Mouse (Mus musculus): ENCODE data around the gene Ttc21a. TPM values are rescaled to one million over a fixed set of nuclear protein-coding genes. Genes with fewer than 3 reads are reported as not detected.
A peak's percentile ranks its signal among the peaks of the same experiment; 100 is the strongest.

Ttc21a gene
- 1.5 and 5.0 TPM in 2 replicates for polyA plus RNA-seq (2011; ENCODE audit: insufficient read depth, insufficient read length, low replicate concordance, missing spikeins)

DNA sequence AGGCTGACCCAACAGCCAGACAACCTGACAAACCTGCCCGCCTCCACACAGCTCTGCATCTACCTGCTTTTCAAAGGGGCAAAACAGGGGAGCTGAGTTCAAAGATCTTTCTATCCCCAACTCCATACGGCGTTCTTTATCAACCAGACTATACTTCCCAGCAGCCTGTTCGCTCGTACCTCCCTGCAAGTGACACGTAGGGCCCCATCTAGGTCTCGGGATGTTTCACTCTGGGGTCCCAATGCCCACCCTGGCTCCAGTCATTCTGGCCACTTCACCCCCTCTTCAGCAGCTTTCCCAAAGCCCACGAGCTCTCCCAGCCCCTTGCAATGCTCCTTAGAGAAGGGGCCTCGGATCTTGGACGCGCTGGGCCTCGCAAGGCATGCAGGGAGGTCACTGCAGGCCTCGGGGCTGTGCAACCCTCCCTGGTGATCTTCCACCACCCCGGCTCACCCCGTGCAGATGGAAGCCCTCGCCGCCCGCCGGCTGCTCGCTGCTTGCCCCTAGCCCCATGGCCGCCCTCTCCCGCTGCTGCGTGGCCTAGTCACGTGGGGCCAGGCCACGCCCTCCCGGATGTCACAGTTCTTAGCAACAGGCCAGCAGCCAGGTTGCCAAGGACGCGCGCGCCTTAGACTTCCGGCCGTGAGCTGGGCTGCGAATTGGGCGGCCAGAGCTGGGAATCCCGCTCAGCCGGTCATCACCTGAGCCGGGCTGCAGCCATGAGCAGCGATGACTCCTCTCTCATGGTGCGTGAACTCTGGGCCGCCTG, at the start of gene Ttc21a, which contains the start of gene Gorasp1:
Gene Ttc21a (plus strand): TSS at position 602 of the 769 bp plus-strand sequence.
Gene Gorasp1 (minus strand): TSS at position 561 of the 769 bp plus-strand sequence.
- peak within 1 kb of the TSS; percentile 18; the same call in 1 of the 2 replicates for H3K27ac ChIP-seq (ENCODE audit: control insufficient read depth, insufficient read depth, low read depth, low read length, poor library complexity)
- WGBS, result 1% methylated on average over 40 of the region's 40 CpGs
- H3K4me3 ChIP-seq (replicated peaks; ENCODE audit: control insufficient read depth, low read depth, low read length), result peak within 1 kb of the TSS; percentile 92
- TF ChIP-seq POLR2A (IDR thresholded peaks at IDR 0.05; ENCODE audit: borderline replicate concordance, control insufficient read depth, low read depth, low read length), result peak; percentile 56; the same call in 1 of the 2 replicates
- TF ChIP-seq CTCF (IDR thresholded peaks at IDR 0.05; ENCODE audit: control insufficient read depth, insufficient read depth, low read length), result no peak
- H3K4me1 ChIP-seq (ENCODE audit: control insufficient read depth, insufficient read depth, low read length), result peaks cover 4% of the 10 kb centered on the region

DNA sequence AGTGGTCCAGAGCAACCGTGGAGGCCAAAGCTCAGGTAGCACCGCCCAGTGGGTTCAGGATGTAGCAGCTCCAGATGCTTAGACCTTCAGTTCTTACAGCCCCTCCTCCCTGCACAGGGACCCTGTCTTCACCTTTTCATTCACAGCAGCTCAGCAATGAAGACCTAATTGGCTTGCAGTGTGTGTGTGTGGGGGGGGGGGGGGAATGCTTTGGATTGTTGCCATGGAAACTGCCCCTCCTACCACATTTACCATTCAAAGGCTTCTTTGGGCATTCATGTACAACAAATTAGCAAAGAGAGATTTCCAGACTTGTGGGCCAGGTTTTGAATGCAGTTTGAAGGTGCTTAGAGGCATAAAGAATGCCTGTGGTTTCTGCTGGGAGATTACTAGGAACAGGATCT, 48.6 kb upstream of the Ttc21a start:
- Histone ChIP-seq H3K4me3 (replicated peaks; ENCODE audit: control insufficient read depth, low read depth, low read length) (no peak overlapping the region), H3K27ac (ENCODE audit: control insufficient read depth, insufficient read depth, low read depth, low read length, poor library complexity) (no peak overlapping the region), H3K4me1 (ENCODE audit: control insufficient read depth, insufficient read depth, low read length) (no peaks in the 10 kb centered on the region)
- no peak for TF ChIP-seq POLR2A (IDR thresholded peaks at IDR 0.05; ENCODE audit: borderline replicate concordance, control insufficient read depth, low read depth, low read length)
- TF ChIP-seq CTCF (IDR thresholded peaks at IDR 0.05; ENCODE audit: control insufficient read depth, insufficient read depth, low read length), result no peak
- 76% methylated on average over 2 of the region's 2 CpGs for WGBS

DNA sequence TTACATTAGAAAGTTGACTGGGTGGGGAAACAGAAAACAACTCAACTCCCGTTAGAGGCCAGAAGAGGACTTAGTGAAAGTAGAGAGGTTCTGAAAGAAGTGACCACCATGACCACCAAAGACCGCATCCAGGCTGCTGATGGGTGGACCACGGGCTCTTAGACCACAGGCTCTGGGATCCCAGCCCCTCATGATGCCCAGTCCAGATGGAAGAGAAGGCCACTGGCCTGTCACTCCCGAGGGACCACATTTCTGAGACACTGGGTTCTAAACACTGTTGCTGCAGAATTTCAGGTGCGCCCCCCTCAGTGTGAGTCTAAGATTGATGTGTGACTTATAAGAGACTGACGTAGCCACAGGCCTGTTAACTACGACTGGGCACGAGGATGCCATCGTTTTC, 48.0 kb upstream of the Ttc21a start:
- Histone ChIP-seq H3K27ac (ENCODE audit: control insufficient read depth, insufficient read depth, low read depth, low read length, poor library complexity) (no peak overlapping the region), H3K4me3 (replicated peaks; ENCODE audit: control insufficient read depth, low read depth, low read length) (no peak overlapping the region), H3K4me1 (ENCODE audit: control insufficient read depth, insufficient read depth, low read length) (no peaks in the 10 kb centered on the region)
- TF ChIP-seq CTCF (IDR thresholded peaks at IDR 0.05; ENCODE audit: control insufficient read depth, insufficient read depth, low read length) (no peak), POLR2A (IDR thresholded peaks at IDR 0.05; ENCODE audit: borderline replicate concordance, control insufficient read depth, low read depth, low read length) (no peak)
- 81% methylated on average over 9 of the region's 9 CpGs for WGBS

DNA sequence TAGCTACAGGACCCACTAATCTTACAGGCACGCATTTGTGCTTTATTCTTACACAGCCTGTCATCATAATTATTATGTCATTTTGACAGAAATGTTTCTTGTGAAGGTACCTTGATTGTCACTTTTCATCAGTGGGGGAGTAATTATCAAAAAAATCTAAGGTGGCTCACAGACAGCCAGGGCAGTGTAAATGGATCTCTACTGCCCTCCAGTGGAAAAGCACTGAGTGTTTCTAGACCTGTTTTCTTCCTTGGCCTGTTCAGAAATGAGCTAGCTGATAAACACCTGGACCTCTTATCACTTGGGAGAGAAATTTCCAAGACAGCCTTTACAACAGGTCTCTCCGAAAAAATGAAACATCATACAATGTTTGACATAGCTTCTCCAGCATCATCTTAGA, 46.7 kb upstream of the Ttc21a start:
- Histone ChIP-seq H3K27ac (ENCODE audit: control insufficient read depth, insufficient read depth, low read depth, low read length, poor library complexity) (no peak overlapping the region), H3K4me3 (replicated peaks; ENCODE audit: control insufficient read depth, low read depth, low read length) (no peak overlapping the region), H3K4me1 (ENCODE audit: control insufficient read depth, insufficient read depth, low read length) (no peaks in the 10 kb centered on the region; the same call in 1 of the 2 replicates)
- TF ChIP-seq CTCF (IDR thresholded peaks at IDR 0.05; ENCODE audit: control insufficient read depth, insufficient read depth, low read length) (no peak), POLR2A (IDR thresholded peaks at IDR 0.05; ENCODE audit: borderline replicate concordance, control insufficient read depth, low read depth, low read length) (no peak)
- 58% methylated on average over 2 of the region's 2 CpGs for WGBS

DNA sequence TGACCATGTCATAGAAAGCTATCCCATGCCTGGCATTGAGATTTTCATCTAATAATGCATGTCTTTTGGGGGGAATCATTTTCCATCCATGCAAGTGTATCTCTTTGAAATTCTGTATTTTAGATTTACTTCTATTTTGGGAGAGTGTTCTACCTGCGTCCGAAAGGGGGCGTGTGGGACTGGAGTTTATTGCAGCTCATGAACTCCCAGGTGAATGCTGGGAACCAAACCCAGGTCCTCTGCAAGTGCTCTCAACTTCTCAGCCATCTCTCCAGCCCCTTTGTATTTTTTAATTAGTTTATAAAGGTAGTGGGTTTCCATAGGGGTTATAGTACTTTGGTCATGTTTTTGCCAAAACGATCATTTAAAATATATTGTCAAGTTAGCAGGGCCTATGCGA, 43.5 kb upstream of the Ttc21a start:
- WGBS, result 90% methylated on average over 5 of the region's 5 CpGs
- H3K4me1 ChIP-seq (ENCODE audit: control insufficient read depth, insufficient read depth, low read length), result no peaks in the 10 kb centered on the region; the same call in 1 of the 2 replicates
- H3K4me3 ChIP-seq (replicated peaks; ENCODE audit: control insufficient read depth, low read depth, low read length), result no peak overlapping the region
- no peak for TF ChIP-seq CTCF (IDR thresholded peaks at IDR 0.05; ENCODE audit: control insufficient read depth, insufficient read depth, low read length)
- TF ChIP-seq POLR2A (IDR thresholded peaks at IDR 0.05; ENCODE audit: borderline replicate concordance, control insufficient read depth, low read depth, low read length), result no peak
- H3K27ac ChIP-seq (ENCODE audit: control insufficient read depth, insufficient read depth, low read depth, low read length, poor library complexity), result no peak overlapping the region

DNA sequence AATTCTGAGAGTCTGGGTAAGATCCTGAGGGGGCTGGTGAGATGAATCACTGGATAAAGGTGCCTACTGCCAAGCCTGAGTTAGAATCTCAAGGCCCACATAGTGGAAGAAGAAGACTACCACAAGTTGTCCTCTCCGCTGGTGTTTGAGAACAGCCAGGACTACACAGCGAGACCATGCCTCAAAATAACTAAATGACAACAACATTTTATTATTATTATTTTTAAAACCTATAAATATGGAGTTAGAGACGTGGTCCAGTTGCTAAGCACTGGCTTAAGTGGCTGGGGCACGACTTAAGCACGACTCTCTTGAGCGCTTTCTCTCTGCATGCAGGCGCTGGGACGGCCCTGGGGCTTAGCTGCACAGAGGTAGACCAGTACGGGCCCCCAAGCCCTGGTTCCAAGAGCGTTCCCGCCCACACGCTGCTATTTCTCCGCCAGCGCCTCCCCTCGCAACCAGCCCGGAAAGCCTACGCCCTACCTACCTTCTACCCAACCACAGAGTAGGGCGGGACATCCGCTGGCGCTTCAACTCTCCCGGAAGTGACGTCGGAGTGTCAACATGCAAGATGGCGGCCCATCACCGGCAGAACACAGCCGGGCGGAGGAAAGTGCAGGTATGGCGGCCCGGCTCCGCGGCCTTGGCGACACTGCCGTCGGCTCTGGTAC, 42.9 kb upstream of the Ttc21a start, which contains the start of gene Wdr48:
Gene Wdr48 (plus strand): TSS at position 540 of the 671 bp plus-strand sequence.
- H3K4me1 ChIP-seq (ENCODE audit: control insufficient read depth, insufficient read depth, low read length), result no peaks in the 10 kb centered on the region; the same call in 1 of the 2 replicates
- peak within 1 kb of the TSS; percentile 66; the same call in 1 of the 2 replicates for H3K27ac ChIP-seq (ENCODE audit: control insufficient read depth, insufficient read depth, low read depth, low read length, poor library complexity)
- TF ChIP-seq POLR2A (IDR thresholded peaks at IDR 0.05; ENCODE audit: borderline replicate concordance, control insufficient read depth, low read depth, low read length), result peak; percentile 86; the same call in 1 of the 2 replicates
- no peak for TF ChIP-seq CTCF (IDR thresholded peaks at IDR 0.05; ENCODE audit: control insufficient read depth, insufficient read depth, low read length)
- H3K4me3 ChIP-seq (replicated peaks; ENCODE audit: control insufficient read depth, low read depth, low read length), result peak within 1 kb of the TSS; percentile 79
- 4% methylated on average over 34 of the region's 34 CpGs for WGBS

DNA sequence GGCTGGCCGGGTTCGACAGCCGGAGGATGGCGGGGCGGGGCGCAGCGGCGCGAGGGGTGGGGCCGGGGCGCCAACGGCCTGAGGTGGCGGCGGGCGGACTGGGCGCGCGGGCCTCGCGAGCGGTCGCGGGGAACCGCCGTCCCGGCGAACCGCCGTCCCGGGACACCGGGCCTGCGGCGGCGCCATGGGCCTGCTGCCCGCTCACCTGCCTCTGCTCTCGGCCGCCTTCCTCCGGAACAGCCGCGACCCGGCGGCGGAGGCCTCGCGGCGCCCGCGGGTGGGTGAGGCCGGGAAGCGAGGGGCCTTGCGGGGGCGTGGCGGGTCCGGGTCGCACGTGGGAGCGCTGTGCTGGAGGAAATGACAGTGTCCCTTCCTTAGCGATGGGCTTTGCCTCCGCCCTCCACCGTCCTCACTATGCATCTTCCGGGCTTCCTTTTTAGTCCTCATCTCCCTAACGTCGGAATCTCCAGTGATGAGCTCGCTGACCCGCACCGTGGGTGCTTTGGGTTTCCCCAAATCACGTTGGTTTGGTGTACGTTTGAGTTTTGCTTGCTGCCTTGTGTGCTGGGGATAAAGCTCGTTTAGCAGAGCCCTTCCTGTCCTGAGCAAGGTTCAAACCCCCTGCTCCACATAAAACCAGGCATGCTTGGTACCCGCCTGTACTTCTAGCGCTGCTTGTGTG, 42.2 kb upstream of the Ttc21a start:
- H3K27ac ChIP-seq (ENCODE audit: control insufficient read depth, insufficient read depth, low read depth, low read length, poor library complexity), result peak overlapping the region; percentile 66; the same call in 1 of the 2 replicates
- no peaks in the 10 kb centered on the region; the same call in 1 of the 2 replicates for H3K4me1 ChIP-seq (ENCODE audit: control insufficient read depth, insufficient read depth, low read length)
- peak overlapping the region; percentile 79 for H3K4me3 ChIP-seq (replicated peaks; ENCODE audit: control insufficient read depth, low read depth, low read length)
- TF ChIP-seq CTCF (IDR thresholded peaks at IDR 0.05; ENCODE audit: control insufficient read depth, insufficient read depth, low read length) (no peak), POLR2A (IDR thresholded peaks at IDR 0.05; ENCODE audit: borderline replicate concordance, control insufficient read depth, low read depth, low read length) (no peak)
- WGBS, result under 1% methylated on average over 70 of the region's 71 CpGs
